Mouse (Mus musculus): ENCODE measurements around the gene Kalrn. TPM values are rescaled to one million over a fixed set of nuclear protein-coding genes. Genes with fewer than 3 reads are reported as not detected.

The Kalrn gene
- polyA plus RNA-seq, 1 experiment from 2014 or later = 22.8 TPM

DNA sequence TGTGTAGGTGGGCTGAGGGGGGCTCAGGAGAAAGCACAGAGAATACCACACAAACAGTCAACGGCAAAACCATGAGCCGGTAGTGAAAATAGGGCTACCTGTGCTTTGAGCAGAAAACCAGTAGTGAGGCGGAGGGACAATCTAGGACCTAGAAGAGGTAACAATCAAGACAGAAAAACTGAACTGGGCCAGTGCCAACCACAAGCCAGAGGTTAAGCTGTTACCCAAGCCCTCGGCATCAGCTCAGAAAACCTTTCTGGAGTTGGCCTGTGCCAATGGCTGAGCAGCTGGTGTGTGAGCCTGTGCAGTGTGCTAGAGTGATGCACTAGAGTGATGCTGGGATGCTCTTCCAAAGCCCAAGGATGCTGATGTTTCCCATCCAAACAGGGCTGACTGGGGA, 248.2 kb downstream of the Kalrn start:
- no peak for DNase-seq (ENCODE audit: low spot score)
- no peaks in the 10 kb centered on the region for H3K36me3 ChIP-seq
- WGBS = 86% methylated on average over 4 of the region's 4 CpGs
- H3K27ac ChIP-seq = no peak overlapping the region
- no peaks in the 10 kb centered on the region for H3K27me3 ChIP-seq (ENCODE audit: insufficient read depth, poor library complexity, severe bottlenecking)
- no peak overlapping the region for H3K4me3 ChIP-seq
- no peaks in the 10 kb centered on the region for H3K9me3 ChIP-seq
- peaks cover 32% of the 10 kb centered on the region for H3K4me1 ChIP-seq

- Histone ChIP-seq H3K4me3 (no peak overlapping the region), H3K27me3 (ENCODE audit: insufficient read depth, poor library complexity, severe bottlenecking) (no peaks in the 10 kb centered on the region), H3K36me3 (no peaks in the 10 kb centered on the region), H3K27ac (no peak overlapping the region), H3K9me3 (no peaks in the 10 kb centered on the region), H3K4me1 (peaks cover 32% of the 10 kb centered on the region)
- WGBS = 71% methylated on average over 3 of the region's 3 CpGs
- no peak for DNase-seq (ENCODE audit: low spot score)
Observed at GRCm38 (mm10) chr16:34324735-34325134, 248.6 kb downstream of the Kalrn start.

GRCm38 (mm10) chr16:34323496-34323895, 249.8 kb downstream of the Kalrn start:
- DNase-seq (ENCODE audit: low spot score) = no peak
- 74% methylated on average over 1 of the region's 1 CpGs for WGBS

DNA sequence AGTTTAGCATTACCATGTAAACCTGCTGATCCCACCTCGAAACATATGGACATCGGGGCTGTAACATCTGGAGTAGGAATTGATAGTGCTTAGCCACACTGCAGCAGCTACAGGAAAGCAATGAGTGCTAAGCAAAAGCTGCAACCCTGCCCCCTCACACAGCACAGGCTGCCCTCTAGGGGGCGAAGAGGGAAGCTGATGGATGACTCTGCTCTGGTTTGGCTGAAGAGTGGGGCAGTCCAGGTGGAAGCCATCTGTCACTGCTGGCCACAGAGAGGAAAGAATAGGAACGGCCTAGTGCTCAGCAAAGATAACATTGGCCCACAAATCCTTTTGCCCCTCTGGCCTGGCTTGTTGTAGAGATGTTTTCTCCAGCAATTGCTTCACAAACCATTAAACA, 250.8 kb downstream of the Kalrn start:
- WGBS = 23% methylated on average over 4 of the region's 4 CpGs
- Histone ChIP-seq H3K4me1 (peaks cover 45% of the 10 kb centered on the region), H3K27me3 (ENCODE audit: insufficient read depth, poor library complexity, severe bottlenecking) (no peaks in the 10 kb centered on the region), H3K36me3 (no peaks in the 10 kb centered on the region), H3K4me3 (no peak overlapping the region), H3K9me3 (no peaks in the 10 kb centered on the region), H3K27ac (peak overlapping the region; percentile 56; the same call in 1 of the 2 replicates)
- DNase-seq (ENCODE audit: low spot score) = no peak

More at GRCm38 (mm10) chr16:34323496-34323895, 249.8 kb downstream of the Kalrn start:
- Histone ChIP-seq H3K9me3 (no peaks in the 10 kb centered on the region), H3K27me3 (ENCODE audit: insufficient read depth, poor library complexity, severe bottlenecking) (no peaks in the 10 kb centered on the region), H3K27ac (no peak overlapping the region), H3K4me3 (no peak overlapping the region), H3K36me3 (no peaks in the 10 kb centered on the region), H3K4me1 (peaks cover 43% of the 10 kb centered on the region)

DNA sequence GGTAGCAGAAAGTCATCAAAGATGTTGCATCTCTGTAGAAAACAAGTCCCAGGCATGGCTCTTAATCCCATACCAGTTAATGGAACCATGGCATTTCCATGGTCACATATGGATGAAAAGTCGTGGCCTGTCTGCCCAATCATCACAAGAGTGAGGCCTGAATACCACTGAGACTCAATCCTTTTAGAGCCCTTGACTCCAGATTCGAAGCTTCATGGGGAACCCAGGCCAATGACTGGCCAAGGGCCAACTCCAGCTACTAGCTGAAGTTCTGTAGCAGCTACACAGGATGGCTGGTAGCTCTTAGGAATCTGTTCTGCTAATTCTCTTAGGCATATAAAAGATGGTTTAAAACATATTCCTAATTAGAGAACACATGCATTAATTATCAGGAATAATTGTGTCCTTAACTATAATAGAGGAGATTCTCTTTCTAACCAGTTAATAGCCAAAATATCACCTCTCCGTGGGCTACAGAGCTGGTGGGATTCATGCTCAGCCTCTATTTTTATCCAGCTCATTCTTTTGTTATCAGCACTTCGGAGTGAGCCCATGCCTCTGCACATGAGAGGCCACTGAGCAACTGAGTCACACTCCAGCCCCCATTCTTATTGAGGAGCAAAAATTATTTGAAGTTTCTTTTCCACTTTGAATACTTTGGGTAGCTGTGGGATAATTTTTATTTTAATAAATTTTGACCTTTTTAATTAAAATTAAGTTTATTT, 252.1 kb downstream of the Kalrn start:
- Histone ChIP-seq H3K27ac (peak overlapping the region; percentile 82), H3K27me3 (ENCODE audit: insufficient read depth, poor library complexity, severe bottlenecking) (no peaks in the 10 kb centered on the region), H3K9me3 (no peaks in the 10 kb centered on the region), H3K36me3 (no peaks in the 10 kb centered on the region), H3K4me1 (peaks cover 58% of the 10 kb centered on the region), H3K4me3 (no peak overlapping the region)
- WGBS = 35% methylated on average over 4 of the region's 4 CpGs
- no peak for DNase-seq (ENCODE audit: low spot score)

- peaks cover 59% of the 10 kb centered on the region for H3K4me1 ChIP-seq
- no peak for DNase-seq (ENCODE audit: low spot score)
- no peaks in the 10 kb centered on the region for H3K9me3 ChIP-seq
- H3K4me3 ChIP-seq = no peak overlapping the region
- peak overlapping the region; percentile 82; the same call in 1 of the 2 replicates for H3K27ac ChIP-seq
- H3K36me3 ChIP-seq = no peaks in the 10 kb centered on the region
- WGBS = 70% methylated on average over 11 of the region's 11 CpGs
- H3K27me3 ChIP-seq (ENCODE audit: insufficient read depth, poor library complexity, severe bottlenecking) = no peaks in the 10 kb centered on the region
Observed at GRCm38 (mm10) chr16:34320023-34320800, 253.1 kb downstream of the Kalrn start.

- H3K4me3 ChIP-seq = no peak overlapping the region
- peaks cover 51% of the 10 kb centered on the region for H3K4me1 ChIP-seq
- 0 out of 2 replicates have a peak, but pooled peaks cover 6% of the 10 kb centered on the region for H3K36me3 ChIP-seq
- WGBS = 28% methylated on average over 3 of the region's 3 CpGs
- no peaks in the 10 kb centered on the region for H3K9me3 ChIP-seq
- H3K27me3 ChIP-seq (ENCODE audit: insufficient read depth, poor library complexity, severe bottlenecking) = no peaks in the 10 kb centered on the region
- no peak for DNase-seq (ENCODE audit: low spot score)
- H3K27ac ChIP-seq = peak overlapping the region; percentile 42; the same call in 1 of the 2 replicates
Observed at GRCm38 (mm10) chr16:34317110-34317509, 256.2 kb downstream of the Kalrn start.

GRCm38 (mm10) chr16:34316253-34316652, 257.1 kb downstream of the Kalrn start:
- no peaks in the 10 kb centered on the region for H3K9me3 ChIP-seq
- 54% methylated on average over 10 of the region's 10 CpGs for WGBS
- H3K4me1 ChIP-seq = peaks cover 47% of the 10 kb centered on the region
- no peak for DNase-seq (ENCODE audit: low spot score)
- no peak overlapping the region for H3K4me3 ChIP-seq
- H3K27ac ChIP-seq = no peak overlapping the region
- H3K36me3 ChIP-seq = 0 out of 2 replicates have a peak, but pooled peaks cover 6% of the 10 kb centered on the region
- no peaks in the 10 kb centered on the region for H3K27me3 ChIP-seq (ENCODE audit: insufficient read depth, poor library complexity, severe bottlenecking)

- Histone ChIP-seq H3K4me3 (no peak overlapping the region), H3K36me3 (0 out of 2 replicates have a peak, but pooled peaks cover 6% of the 10 kb centered on the region), H3K27me3 (ENCODE audit: insufficient read depth, poor library complexity, severe bottlenecking) (no peaks in the 10 kb centered on the region), H3K4me1 (peaks cover 25% of the 10 kb centered on the region), H3K9me3 (no peaks in the 10 kb centered on the region), H3K27ac (no peak overlapping the region)
- WGBS = 86% methylated on average over 10 of the region's 10 CpGs
- DNase-seq (ENCODE audit: low spot score) = peak; percentile 56
Observed at GRCm38 (mm10) chr16:34314071-34314470, 259.3 kb downstream of the Kalrn start.

GRCm38 (mm10) chr16:34311577-34311976, 261.8 kb downstream of the Kalrn start:
- Histone ChIP-seq H3K9me3 (no peaks in the 10 kb centered on the region), H3K27ac (no peak overlapping the region), H3K4me3 (no peak overlapping the region), H3K36me3 (peaks cover 6% of the 10 kb centered on the region; the same call in 1 of the 2 replicates), H3K4me1 (peaks cover 25% of the 10 kb centered on the region), H3K27me3 (ENCODE audit: insufficient read depth, poor library complexity, severe bottlenecking) (no peaks in the 10 kb centered on the region)
- 82% methylated on average over 1 of the region's 1 CpGs for WGBS
- peak; percentile 46 for DNase-seq (ENCODE audit: low spot score)

GRCm38 (mm10) chr16:34310363-34310762, 263.0 kb downstream of the Kalrn start:
- Histone ChIP-seq H3K4me3 (no peak overlapping the region), H3K36me3 (peaks cover 6% of the 10 kb centered on the region; the same call in 1 of the 2 replicates), H3K27ac (no peak overlapping the region), H3K9me3 (no peaks in the 10 kb centered on the region), H3K4me1 (peaks cover 26% of the 10 kb centered on the region), H3K27me3 (ENCODE audit: insufficient read depth, poor library complexity, severe bottlenecking) (no peaks in the 10 kb centered on the region)
- 87% methylated on average over 8 of the region's 8 CpGs for WGBS
- peak; percentile 58 for DNase-seq (ENCODE audit: low spot score)

- H3K4me1 ChIP-seq = peaks cover 26% of the 10 kb centered on the region
- no peaks in the 10 kb centered on the region; the same call in 1 of the 2 replicates for H3K36me3 ChIP-seq
- no peaks in the 10 kb centered on the region for H3K27me3 ChIP-seq (ENCODE audit: insufficient read depth, poor library complexity, severe bottlenecking)
- no peak overlapping the region for H3K4me3 ChIP-seq
- WGBS = 73% methylated on average over 1 of the region's 1 CpGs
- H3K9me3 ChIP-seq = no peaks in the 10 kb centered on the region
- no peak overlapping the region for H3K27ac ChIP-seq
- peak; percentile 51 for DNase-seq (ENCODE audit: low spot score)
Observed at GRCm38 (mm10) chr16:34308324-34308723, 265.0 kb downstream of the Kalrn start.

- Histone ChIP-seq H3K36me3 (no peaks in the 10 kb centered on the region; the same call in 1 of the 2 replicates), H3K27me3 (ENCODE audit: insufficient read depth, poor library complexity, severe bottlenecking) (no peaks in the 10 kb centered on the region), H3K4me3 (no peak overlapping the region), H3K9me3 (no peaks in the 10 kb centered on the region), H3K4me1 (peaks cover 26% of the 10 kb centered on the region), H3K27ac (no peak overlapping the region)
- 48% methylated on average over 9 of the region's 9 CpGs for WGBS
- DNase-seq (ENCODE audit: low spot score) = peak; percentile 74
Observed at GRCm38 (mm10) chr16:34307458-34307857, 265.9 kb downstream of the Kalrn start.

Measured in heart, embryonic 10.5 days (tissue).